Mouse (Mus musculus): ENCODE data around the gene Kcnh8. TPM values are rescaled to one million over a fixed set of nuclear protein-coding genes. Genes with fewer than 3 reads are reported as not detected.

Kcnh8 gene
- polyA plus RNA-seq, 1 experiment, result 0.28 TPM

GRCm38 (mm10) chr17:52649186-52649585, 46.7 kb downstream of the Kcnh8 start:
- Histone ChIP-seq H3K36me3 (ENCODE audit: control insufficient read depth, insufficient read depth, low read length) (no peaks in the 10 kb centered on the region), H3K27me3 (ENCODE audit: control insufficient read depth, insufficient read depth, low read length) (no peaks in the 10 kb centered on the region), H3K4me3 (ENCODE audit: control insufficient read depth, insufficient read depth, low read length) (no peak overlapping the region), H3K27ac (ENCODE audit: control insufficient read depth, insufficient read depth, low read length) (no peak overlapping the region), H3K4me1 (replicated peaks; ENCODE audit: control insufficient read depth, insufficient read depth, low read length) (no peaks in the 10 kb centered on the region)
- peak; percentile 11 for DNase-seq
- no peak for TF ChIP-seq CTCF (IDR thresholded peaks at IDR 0.05; ENCODE audit: borderline replicate concordance, control insufficient read depth, extremely low read depth, insufficient read depth, low read length, poor library complexity)
- no peak for TF ChIP-seq POLR2A (IDR thresholded peaks at IDR 0.05; ENCODE audit: control insufficient read depth, extremely low read depth, insufficient read depth, low read length, poor library complexity)

- DNase-seq, result no peak
- Histone ChIP-seq H3K4me3 (ENCODE audit: control insufficient read depth, insufficient read depth, low read length) (no peak overlapping the region), H3K4me1 (replicated peaks; ENCODE audit: control insufficient read depth, insufficient read depth, low read length) (no peaks in the 10 kb centered on the region), H3K36me3 (ENCODE audit: control insufficient read depth, insufficient read depth, low read length) (no peaks in the 10 kb centered on the region), H3K27ac (ENCODE audit: control insufficient read depth, insufficient read depth, low read length) (no peak overlapping the region), H3K27me3 (ENCODE audit: control insufficient read depth, insufficient read depth, low read length) (no peaks in the 10 kb centered on the region)
- no peak for TF ChIP-seq POLR2A (IDR thresholded peaks at IDR 0.05; ENCODE audit: control insufficient read depth, extremely low read depth, insufficient read depth, low read length, poor library complexity)
- no peak for TF ChIP-seq CTCF (IDR thresholded peaks at IDR 0.05; ENCODE audit: borderline replicate concordance, control insufficient read depth, extremely low read depth, insufficient read depth, low read length, poor library complexity)
These were observed 89.5 kb downstream of the Kcnh8 start for GRCm38 (mm10) chr17:52691988-52692387.

GRCm38 (mm10) chr17:52701944-52702343, 99.4 kb downstream of the Kcnh8 start:
- Histone ChIP-seq H3K36me3 (ENCODE audit: control insufficient read depth, insufficient read depth, low read length) (no peaks in the 10 kb centered on the region), H3K4me3 (ENCODE audit: control insufficient read depth, insufficient read depth, low read length) (no peak overlapping the region), H3K4me1 (replicated peaks; ENCODE audit: control insufficient read depth, insufficient read depth, low read length) (no peaks in the 10 kb centered on the region), H3K27ac (ENCODE audit: control insufficient read depth, insufficient read depth, low read length) (no peak overlapping the region), H3K27me3 (ENCODE audit: control insufficient read depth, insufficient read depth, low read length) (no peaks in the 10 kb centered on the region)
- no peak for DNase-seq
- 90% methylated on average over 3 of the region's 3 CpGs for WGBS
- TF ChIP-seq POLR2A (IDR thresholded peaks at IDR 0.05; ENCODE audit: control insufficient read depth, extremely low read depth, insufficient read depth, low read length, poor library complexity) (no peak), CTCF (IDR thresholded peaks at IDR 0.05; ENCODE audit: borderline replicate concordance, control insufficient read depth, extremely low read depth, insufficient read depth, low read length, poor library complexity) (no peak)

GRCm38 (mm10) chr17:52712319-52712718, 109.8 kb downstream of the Kcnh8 start:
- WGBS, result 48% methylated on average over 1 of the region's 1 CpGs
- no peaks in the 10 kb centered on the region for H3K36me3 ChIP-seq (ENCODE audit: control insufficient read depth, insufficient read depth, low read length)
- DNase-seq, result no peak
- no peaks in the 10 kb centered on the region for H3K4me1 ChIP-seq (replicated peaks; ENCODE audit: control insufficient read depth, insufficient read depth, low read length)
- TF ChIP-seq CTCF (IDR thresholded peaks at IDR 0.05; ENCODE audit: borderline replicate concordance, control insufficient read depth, extremely low read depth, insufficient read depth, low read length, poor library complexity) (no peak), POLR2A (IDR thresholded peaks at IDR 0.05; ENCODE audit: control insufficient read depth, extremely low read depth, insufficient read depth, low read length, poor library complexity) (no peak)
- no peak overlapping the region for H3K27ac ChIP-seq (ENCODE audit: control insufficient read depth, insufficient read depth, low read length)
- no peak overlapping the region for H3K4me3 ChIP-seq (ENCODE audit: control insufficient read depth, insufficient read depth, low read length)
- no peaks in the 10 kb centered on the region for H3K27me3 ChIP-seq (ENCODE audit: control insufficient read depth, insufficient read depth, low read length)

- Histone ChIP-seq H3K4me1 (replicated peaks; ENCODE audit: control insufficient read depth, insufficient read depth, low read length) (no peaks in the 10 kb centered on the region), H3K4me3 (ENCODE audit: control insufficient read depth, insufficient read depth, low read length) (no peak overlapping the region), H3K27ac (ENCODE audit: control insufficient read depth, insufficient read depth, low read length) (no peak overlapping the region), H3K27me3 (ENCODE audit: control insufficient read depth, insufficient read depth, low read length) (no peaks in the 10 kb centered on the region), H3K36me3 (ENCODE audit: control insufficient read depth, insufficient read depth, low read length) (no peaks in the 10 kb centered on the region)
- DNase-seq, result no peak
- WGBS, result 81% methylated on average over 3 of the region's 3 CpGs
- TF ChIP-seq POLR2A (IDR thresholded peaks at IDR 0.05; ENCODE audit: control insufficient read depth, extremely low read depth, insufficient read depth, low read length, poor library complexity) (no peak), CTCF (IDR thresholded peaks at IDR 0.05; ENCODE audit: borderline replicate concordance, control insufficient read depth, extremely low read depth, insufficient read depth, low read length, poor library complexity) (no peak)
These were observed 119.7 kb downstream of the Kcnh8 start for GRCm38 (mm10) chr17:52722214-52722613.

- Histone ChIP-seq H3K27me3 (ENCODE audit: control insufficient read depth, insufficient read depth, low read length) (no peaks in the 10 kb centered on the region), H3K4me1 (replicated peaks; ENCODE audit: control insufficient read depth, insufficient read depth, low read length) (no peaks in the 10 kb centered on the region), H3K4me3 (ENCODE audit: control insufficient read depth, insufficient read depth, low read length) (no peak overlapping the region), H3K36me3 (ENCODE audit: control insufficient read depth, insufficient read depth, low read length) (no peaks in the 10 kb centered on the region), H3K27ac (ENCODE audit: control insufficient read depth, insufficient read depth, low read length) (no peak overlapping the region)
- DNase-seq, result no peak
- 84% methylated on average over 2 of the region's 2 CpGs for WGBS
- TF ChIP-seq POLR2A (IDR thresholded peaks at IDR 0.05; ENCODE audit: control insufficient read depth, extremely low read depth, insufficient read depth, low read length, poor library complexity), result no peak
- no peak for TF ChIP-seq CTCF (IDR thresholded peaks at IDR 0.05; ENCODE audit: borderline replicate concordance, control insufficient read depth, extremely low read depth, insufficient read depth, low read length, poor library complexity)
These were observed 126.3 kb downstream of the Kcnh8 start for GRCm38 (mm10) chr17:52728806-52729205.

- no peak for DNase-seq
- H3K27me3 ChIP-seq (ENCODE audit: control insufficient read depth, insufficient read depth, low read length), result no peaks in the 10 kb centered on the region
- no peaks in the 10 kb centered on the region for H3K4me1 ChIP-seq (replicated peaks; ENCODE audit: control insufficient read depth, insufficient read depth, low read length)
- H3K27ac ChIP-seq (ENCODE audit: control insufficient read depth, insufficient read depth, low read length), result no peak overlapping the region
- no peak for TF ChIP-seq CTCF (IDR thresholded peaks at IDR 0.05; ENCODE audit: borderline replicate concordance, control insufficient read depth, extremely low read depth, insufficient read depth, low read length, poor library complexity)
- TF ChIP-seq POLR2A (IDR thresholded peaks at IDR 0.05; ENCODE audit: control insufficient read depth, extremely low read depth, insufficient read depth, low read length, poor library complexity), result no peak
- H3K36me3 ChIP-seq (ENCODE audit: control insufficient read depth, insufficient read depth, low read length), result no peaks in the 10 kb centered on the region
- no peak overlapping the region for H3K4me3 ChIP-seq (ENCODE audit: control insufficient read depth, insufficient read depth, low read length)
These were observed 135.9 kb downstream of the Kcnh8 start for GRCm38 (mm10) chr17:52738436-52738835.

All from thymus, adult 2 months (tissue).